8 mouse cellular contexts compared by ENCODE assay signal in the genomic region with DNA sequence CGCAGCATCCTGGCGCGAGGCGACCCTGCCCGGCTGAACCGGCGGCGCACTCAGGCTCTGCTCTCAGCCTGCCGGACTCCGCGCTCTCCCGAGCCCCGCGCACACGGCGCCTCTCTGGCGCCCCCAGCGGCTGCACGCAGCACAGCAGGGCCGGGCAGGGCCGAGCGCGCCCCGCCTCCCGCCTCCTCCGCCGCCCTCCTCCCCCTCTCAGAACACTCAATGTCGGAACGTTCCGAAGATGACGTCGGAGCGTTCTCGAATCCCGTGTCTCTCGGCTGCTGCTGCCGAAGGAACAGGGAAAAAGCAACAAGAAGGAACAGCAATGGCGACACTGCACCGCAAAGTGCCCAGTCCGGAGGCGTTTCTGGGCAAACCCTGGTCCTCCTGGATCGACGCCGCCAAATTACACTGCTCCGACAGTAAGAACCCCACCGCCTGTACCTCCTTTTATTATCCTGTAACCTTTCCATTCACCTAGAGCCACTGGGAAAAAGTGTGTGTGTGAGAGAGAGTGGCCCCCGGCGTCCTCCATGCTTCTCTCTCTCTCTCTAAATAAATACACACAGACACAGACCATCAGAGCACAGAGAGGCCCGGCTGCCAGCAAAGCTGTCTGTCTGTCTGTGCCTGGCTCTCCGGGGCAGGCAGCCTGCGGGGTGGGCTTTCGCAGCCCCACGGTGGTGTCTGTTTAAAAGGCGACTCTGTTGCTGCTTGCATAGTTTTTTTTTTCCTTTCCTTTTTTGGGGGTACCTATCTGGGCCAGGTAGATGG. TPM values are rescaled to one million over a fixed set of nuclear protein-coding genes. Genes with fewer than 3 reads are reported as not detected.
DNase-seq lines count a peak whose midpoint lies in the region; ATAC-seq lines count a peak whose summit lies in the region.

A gene (plus strand): TSS at position 197 of the 771 bp plus-strand sequence.

- H3K4me1 ChIP-seq in lung, embryonic 16.5 days (replicated peaks; ENCODE audit: control insufficient read depth, insufficient read depth, low read length): peaks cover 13% of the 10 kb centered on the region

- H3K9me3 ChIP-seq in lung, embryonic 16.5 days (ENCODE audit: control insufficient read depth, low read length): no peaks in the 10 kb centered on the region

- H3K4me2 ChIP-seq in lung, embryonic 16.5 days (ENCODE audit: low read depth, low read length): peak within 1 kb of the TSS; percentile 93

- peak within 1 kb of the TSS; percentile 72 for H3K27ac ChIP-seq in lung, embryonic 16.5 days (ENCODE audit: low read length)

- ATAC-seq in hematopoietic stem cell, adult 5-6 weeks (replicated peaks in 1 of 2; ENCODE audit: insufficient read depth in 1 of 2, low FRiP score in 2 of 2, low TSS enrichment in 1 of 2, low read depth in 1 of 2, poor library complexity in 2 of 2, severe bottlenecking in 2 of 2): peak; percentile 86 to 91
- peak; percentile 96 for ATAC-seq in lung, embryonic 16.5 days (ENCODE audit: low read depth)

- peak within 1 kb of the TSS; percentile 79 for H3K4me3 ChIP-seq in lung, embryonic 16.5 days (ENCODE audit: low read length)

- DNase-seq in MEL-GATA-1-ER (ENCODE audit: extremely low read depth, low read depth): peak; percentile 85
- peak; percentile 89 for DNase-seq in cerebellum, adult 8-10 months
- DNase-seq in forelimb bud, embryonic 11.5 days (ENCODE audit: low read depth, low spot score): peak; percentile 94
- DNase-seq in layer of hippocampus, adult 9-10 months (ENCODE audit: low spot score): peak; percentile 79
- peak; percentile 79 for DNase-seq in ovary, postnatal 10 days (ENCODE audit: low spot score)
- DNase-seq in thymus, postnatal 10 days (ENCODE audit: low spot score in 2 of 2): peak; percentile 81 to 93

- no peaks in the 10 kb centered on the region for H3K36me3 ChIP-seq in lung, embryonic 16.5 days (ENCODE audit: control insufficient read depth, insufficient read depth, low read length)

- WGBS in lung, embryonic 16.5 days: under 1% methylated on average over 49 of the region's 54 CpGs

- H3K27me3 ChIP-seq in lung, embryonic 16.5 days (ENCODE audit: control insufficient read depth, insufficient read depth, low read depth, low read length): peaks cover 2% of the 10 kb centered on the region; the same call in 1 of the 2 replicates

- peak within 1 kb of the TSS; percentile 91 for H3K9ac ChIP-seq in lung, embryonic 16.5 days (ENCODE audit: low read length)

RNA-seq across cellular contexts. Expression of the gene that starts here (rescaled TPM):
- total RNA-seq in hematopoietic stem cell, adult 5-6 weeks (2017): 29.1 and 58.7 TPM in 2 replicates
- 14.6 and 15.7 TPM in 2 replicates for polyA plus RNA-seq in lung, embryonic 16.5 days (2015; fragmentation: Nextera tagmentation; extraction: Ambion mirVana)

Comparison
In these comparisons a context has a peak if more than half of its experiments do, and no peak if none do; other contexts are left out.
1. Peak in every context shown above with its lines: DNase-seq, ATAC-seq, H3K4me3 ChIP-seq and H3K27ac ChIP-seq.